Mouse (Mus musculus) ES-E14 (cell line): ENCODE data around the gene Tex33. TPM values are rescaled to one million over a fixed set of nuclear protein-coding genes. Genes with fewer than 3 reads are reported as not detected.
A peak's percentile ranks its signal among the peaks of the same experiment; 100 is the strongest.

Experiments used
- DNase-seq: peaks from one replicate; pipeline ENCODE4 v3.0.0-alpha.2; 2013; ENCODE audit warnings: low read depth, low spot score
- H3K27ac ChIP-seq: 2 replicates; pipeline ENCODE4 v1.5.1; 2012; ENCODE audit warnings: low read depth, mild to moderate bottlenecking, low read length, moderate library complexity, mixed read lengths; ENCODE audit not compliant: poor library complexity, insufficient read depth, severe bottlenecking
- H3K36me3 ChIP-seq: 2 replicates; pipeline ENCODE4 v1.6.1; 2012; ENCODE audit warnings: mild to moderate bottlenecking, low read length, moderate library complexity, mixed read lengths; ENCODE audit not compliant: control insufficient read depth, poor library complexity, insufficient read depth, severe bottlenecking
- H3K4me1 ChIP-seq, 2 experiments: fragments of 150-350 bp in 1 of 2; sonication (generic) in 1 of 2; 2 replicates each; pipeline ENCODE4 v1.6.1; 2012; ENCODE audit warnings: low read length in 2 of 2, mild to moderate bottlenecking in 1 of 2, mixed read lengths in 1 of 2; ENCODE audit not compliant: control insufficient read depth in 2 of 2, insufficient read depth in 2 of 2, poor library complexity in 1 of 2
- H3K4me3 ChIP-seq, 2 experiments: fragments of 150-350 bp in 1 of 2; sonication (generic) in 1 of 2; 2 replicates each; pipeline ENCODE4 v1.5.1; 2012; ENCODE audit warnings: low read length in 2 of 2, low read depth in 1 of 2, mild to moderate bottlenecking in 1 of 2, mixed read lengths in 1 of 2; ENCODE audit not compliant: insufficient read depth in 1 of 2, poor library complexity in 1 of 2, severe bottlenecking in 1 of 2
- H3K9ac ChIP-seq: 2 replicates; pipeline ENCODE4 v1.6.1; 2012; ENCODE audit warnings: low read depth, mild to moderate bottlenecking, low read length, mixed read lengths; ENCODE audit not compliant: poor library complexity, insufficient read depth, severe bottlenecking
- H3K9me3 ChIP-seq: fragments of 150-350 bp; sonication (generic); 2 replicates; pipeline ENCODE4 v1.6.1; 2012; ENCODE audit warnings: low read depth, mild to moderate bottlenecking, low read length; ENCODE audit not compliant: control insufficient read depth, insufficient read depth
- CHD2 ChIP-seq: IDR thresholded peaks from 2 replicates; pipeline ENCODE4 v1.6.1; 2014; ENCODE audit warnings: mild to moderate bottlenecking, low read depth, low read length, inconsistent platforms
- HCFC1 ChIP-seq: IDR thresholded peaks from 2 replicates; pipeline ENCODE4 v1.6.1; 2012; ENCODE audit warnings: low read length, inconsistent platforms, borderline replicate concordance; ENCODE audit not compliant: insufficient read depth
- MAFK ChIP-seq: IDR thresholded peaks from 2 replicates; pipeline ENCODE4 v1.6.1; 2014; ENCODE audit warnings: mild to moderate bottlenecking, low read depth, low read length, inconsistent platforms; ENCODE audit not compliant: insufficient read depth
- ZC3H11A ChIP-seq: IDR thresholded peaks from 2 replicates; pipeline ENCODE4 v1.6.1; 2012; ENCODE audit warnings: low read depth, mild to moderate bottlenecking, inconsistent platforms, low read length, borderline replicate concordance
- ZNF384 ChIP-seq: IDR thresholded peaks from 2 replicates; pipeline ENCODE4 v1.6.1; 2012; ENCODE audit warnings: low read depth, low read length, inconsistent platforms
- in situ Hi-C, 2 experiments: fragments of 600-800 bp; cut with MboI; formaldehyde crosslinking; loops; one replicate each; pipeline ENCODE4 v1.15.1; 2025; ENCODE audit warnings: low sequenced_read_pairs in 2 of 2, inconsistent platforms in 1 of 2; ENCODE audit not compliant: unreplicated experiment in 2 of 2
- total RNA-seq: library from RNA; depleted of rRNA; stranded (reverse); fragments of 300-350 nt; gene quantifications from 2 replicates; pipeline ENCODE4 v1.2.3, GENCODE M21; 2012

Tex33 gene
- total RNA-seq, 1 experiment, result not detected

- in situ Hi-C loops, result no loop called here
- Histone ChIP-seq H3K27ac (no peak overlapping the region), H3K4me3 (no peak overlapping the region), H3K36me3 (no peaks in the 10 kb centered on the region), H3K9me3 (no peaks in the 10 kb centered on the region), H3K9ac (no peak overlapping the region), H3K4me1 (peaks cover 3% of the 10 kb centered on the region in 2 experiments; a peak in 2 of 4 replicates)
- TF ChIP-seq HCFC1 (no peak), CHD2 (no peak), MAFK (no peak), ZC3H11A (no peak), ZNF384 (no peak)
- no peak for DNase-seq
These were observed 11.2 kb downstream of the Tex33 start for GRCm38 (mm10) chr15:78384220-78385116.

- in situ Hi-C loops, result no loop called here
- H3K36me3 ChIP-seq, result no peaks in the 10 kb centered on the region
- DNase-seq, result no peak
- H3K4me1 ChIP-seq, result peaks cover 3% of the 10 kb centered on the region in 2 experiments; a peak in 2 of 4 replicates
- H3K9me3 ChIP-seq, result no peaks in the 10 kb centered on the region
- no peak overlapping the region for H3K9ac ChIP-seq
- no peak overlapping the region for H3K4me3 ChIP-seq
- TF ChIP-seq HCFC1 (no peak), MAFK (no peak), ZC3H11A (no peak), ZNF384 (no peak), CHD2 (no peak)
- H3K27ac ChIP-seq, result no peak overlapping the region
These were observed 12.1 kb downstream of the Tex33 start for GRCm38 (mm10) chr15:78383450-78384219.

DNA sequence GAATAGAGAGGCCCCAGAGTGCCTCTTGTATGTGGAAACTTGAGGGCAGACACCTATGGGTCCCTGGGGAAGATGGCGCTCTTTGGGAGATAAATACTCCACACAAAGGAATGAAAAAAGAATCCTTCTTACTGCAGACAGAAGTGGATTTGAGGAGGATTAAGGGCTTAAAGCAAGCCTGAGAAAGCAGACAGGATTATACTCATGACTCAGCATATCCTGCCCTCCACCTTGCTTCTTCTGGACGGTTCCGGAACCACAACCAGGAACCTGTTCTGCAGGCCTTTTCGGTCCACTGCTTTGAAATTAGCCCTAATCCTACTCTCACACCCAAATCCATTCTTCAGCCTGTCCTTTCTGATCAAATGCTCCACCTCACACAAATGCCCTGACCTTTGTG, 13.6 kb downstream of the Tex33 start:
- peaks cover 3% of the 10 kb centered on the region in 2 experiments; a peak in 2 of 4 replicates for H3K4me1 ChIP-seq
- DNase-seq, result no peak
- in situ Hi-C loops, result no loop called here
- no peaks in the 10 kb centered on the region for H3K36me3 ChIP-seq
- TF ChIP-seq HCFC1 (no peak), MAFK (peak; percentile 63)
- no peak overlapping the region for H3K9ac ChIP-seq
- no peaks in the 10 kb centered on the region for H3K9me3 ChIP-seq
- no peak overlapping the region; the same call in 1 of the 2 replicates for H3K27ac ChIP-seq
- no peak overlapping the region for H3K4me3 ChIP-seq

GRCm38 (mm10) chr15:78380741-78381140, 15.0 kb downstream of the Tex33 start:
- Histone ChIP-seq H3K4me1 (peaks cover 3% of the 10 kb centered on the region in 2 experiments; a peak in 2 of 4 replicates), H3K4me3 (no peak overlapping the region), H3K9ac (no peak overlapping the region), H3K27ac (no peak overlapping the region), H3K9me3 (no peaks in the 10 kb centered on the region), H3K36me3 (no peaks in the 10 kb centered on the region)
- DNase-seq, result no peak
- TF ChIP-seq CHD2 (no peak), MAFK (no peak), ZNF384 (no peak), HCFC1 (no peak)
- in situ Hi-C loops, result no loop called here
